16 mouse cellular contexts compared by ENCODE assay signal in genomic region chr13:30067581-30068375, GRCm38 (mm10).
DNase-seq lines count a peak whose midpoint lies in the region; ATAC-seq lines count a peak whose summit lies in the region.
"Had no signal": no experiment of that assay in that cellular context is flagged by ENCODE, and none has a peak within 500 bp of the region (broad histone marks: within the 10 kb centered on the region; RNA-seq: fewer than 3 reads in every experiment).

No protein-coding gene starts in this region.

- ATAC-seq in midbrain, embryonic 11.5 days (ENCODE audit: low FRiP score) = no peak
- no peak for ATAC-seq in midbrain, embryonic 15.5 days (replicated peaks)
- ATAC-seq: forebrain, embryonic 13.5 days had no signal

- no peaks in the 10 kb centered on the region for H3K4me1 ChIP-seq in midbrain, embryonic 11.5 days (ENCODE audit: control insufficient read depth, insufficient read depth, low read length)
- H3K4me1 ChIP-seq in midbrain, embryonic 15.5 days = no peaks in the 10 kb centered on the region
- H3K4me1 ChIP-seq: embryonic facial prominence, embryonic 13.5 days; forebrain, embryonic 13.5 days had no signal

- H3K27me3 ChIP-seq in midbrain, embryonic 11.5 days (ENCODE audit: control insufficient read depth, insufficient read depth, low read length) = no peaks in the 10 kb centered on the region
- H3K27me3 ChIP-seq in midbrain, embryonic 15.5 days (replicated peaks) = no peaks in the 10 kb centered on the region
- H3K27me3 ChIP-seq: embryonic facial prominence, embryonic 13.5 days; forebrain, embryonic 13.5 days had no signal

- no peak overlapping the region for H3K27ac ChIP-seq in midbrain, embryonic 11.5 days (ENCODE audit: low read depth, low read length)
- H3K27ac ChIP-seq in midbrain, embryonic 15.5 days = no peak overlapping the region
- H3K27ac ChIP-seq: embryonic facial prominence, embryonic 13.5 days; forebrain, embryonic 13.5 days; gastrocnemius, adult 2 months had no signal

- no peaks in the 10 kb centered on the region for H3K36me3 ChIP-seq in midbrain, embryonic 11.5 days (ENCODE audit: control insufficient read depth, insufficient read depth, low read length)
- H3K36me3 ChIP-seq in midbrain, embryonic 15.5 days (replicated peaks) = no peaks in the 10 kb centered on the region
- H3K36me3 ChIP-seq: embryonic facial prominence, embryonic 13.5 days had no signal

- DNase-seq in cerebellum, adult 9-11 months = peak; percentile 46
- DNase-seq in cerebellum, adult 11 months = no peak
- peak; percentile 4 for DNase-seq in kidney, postnatal 14 days
- DNase-seq in kidney, postnatal 4 days = no peak
- DNase-seq in midbrain, embryonic 11.5 days (ENCODE audit: low spot score, missing footprints) = peak; percentile 73
- no peak for DNase-seq in thymus, postnatal 25 days
- DNase-seq: adrenal gland, postnatal 36 days; gastrocnemius, adult 2 months; heart, postnatal 36 days; kidney, postnatal 36 days; retina, postnatal 1 day; spleen, adult 18-20 months had no signal

- no peak overlapping the region for H3K9ac ChIP-seq in midbrain, embryonic 11.5 days (ENCODE audit: low read length)
- no peak overlapping the region for H3K9ac ChIP-seq in midbrain, embryonic 15.5 days
- H3K9ac ChIP-seq: embryonic facial prominence, embryonic 13.5 days; forebrain, embryonic 13.5 days had no signal

- H3K4me3 ChIP-seq in midbrain, embryonic 11.5 days (ENCODE audit: low read depth, low read length) = no peak overlapping the region
- H3K4me3 ChIP-seq in midbrain, embryonic 15.5 days = no peak overlapping the region
- H3K4me3 ChIP-seq: embryonic facial prominence, embryonic 13.5 days; forebrain, embryonic 13.5 days; gastrocnemius, adult 2 months had no signal

- no peak overlapping the region for H3K4me2 ChIP-seq in midbrain, embryonic 11.5 days
- no peak overlapping the region for H3K4me2 ChIP-seq in midbrain, embryonic 15.5 days
- H3K4me2 ChIP-seq: embryonic facial prominence, embryonic 13.5 days; forebrain, embryonic 13.5 days; liver, embryonic 11.5 days had no signal

- H3K9me3 ChIP-seq in midbrain, embryonic 11.5 days (ENCODE audit: control insufficient read depth, low read length) = no peaks in the 10 kb centered on the region
- H3K9me3 ChIP-seq in midbrain, embryonic 15.5 days = no peaks in the 10 kb centered on the region
- H3K9me3 ChIP-seq: embryonic facial prominence, embryonic 13.5 days; forebrain, embryonic 13.5 days had no signal

- WGBS in midbrain, embryonic 11.5 days = 87% methylated on average over 6 of the region's 6 CpGs
- WGBS in midbrain, embryonic 15.5 days = 81% methylated on average over 6 of the region's 6 CpGs

Comparison
In these comparisons a context has a peak if more than half of its experiments do, and no peak if none do; other contexts are left out.
1. DNase-seq: peak in cerebellum, adult 9-11 months (single experiment), kidney, postnatal 14 days (single experiment) and midbrain, embryonic 11.5 days (single experiment); none in cerebellum, adult 11 months (single experiment), kidney, postnatal 4 days (0 of 2) and thymus, postnatal 25 days (single experiment).